Mouse (Mus musculus): Measurements from ENCODE around the gene Lyar.

Lyar gene

DNA sequence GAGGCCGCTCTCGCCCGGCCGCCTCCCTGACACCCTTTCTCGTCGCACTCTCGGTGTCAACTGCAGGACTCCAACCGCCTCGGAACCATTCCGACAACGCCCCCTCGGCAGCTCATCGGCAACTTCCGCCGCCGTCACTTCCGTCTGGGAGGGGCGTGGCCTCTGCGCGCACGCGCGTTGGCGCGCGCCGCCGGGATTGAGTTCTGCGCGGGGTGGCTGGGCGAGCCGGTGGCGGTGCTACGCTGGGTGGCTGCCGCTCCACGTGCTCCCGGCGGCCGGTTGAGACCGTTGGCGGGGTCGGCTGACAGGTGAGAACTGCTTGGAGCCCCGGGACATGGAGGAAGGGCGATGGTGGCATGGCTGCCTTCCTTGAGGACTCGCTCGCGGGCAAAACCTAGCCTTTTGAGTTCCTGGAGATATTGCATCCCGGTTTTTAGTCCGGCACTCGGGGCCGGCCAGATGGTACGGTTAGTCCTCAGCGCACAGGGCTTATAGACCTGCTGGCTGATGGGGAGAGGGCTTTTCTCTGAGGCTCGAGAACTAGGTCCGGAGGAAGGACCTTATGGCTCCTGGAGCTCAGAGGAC is at the start of gene Lyar, which contains the start of gene Zbtb49:
Gene Lyar, plus strand, starts transcription at position 143 of the 585 bp plus-strand sequence.
Gene Zbtb49, minus strand, starts transcription at position 130 of the 585 bp plus-strand sequence.
- DNase-seq: peak; percentile 96 to 97

- DNase-seq: no peak
Observed at GRCm38 (mm10) chr5:38173766-38174165, 46.5 kb upstream of the Lyar start.

DNA sequence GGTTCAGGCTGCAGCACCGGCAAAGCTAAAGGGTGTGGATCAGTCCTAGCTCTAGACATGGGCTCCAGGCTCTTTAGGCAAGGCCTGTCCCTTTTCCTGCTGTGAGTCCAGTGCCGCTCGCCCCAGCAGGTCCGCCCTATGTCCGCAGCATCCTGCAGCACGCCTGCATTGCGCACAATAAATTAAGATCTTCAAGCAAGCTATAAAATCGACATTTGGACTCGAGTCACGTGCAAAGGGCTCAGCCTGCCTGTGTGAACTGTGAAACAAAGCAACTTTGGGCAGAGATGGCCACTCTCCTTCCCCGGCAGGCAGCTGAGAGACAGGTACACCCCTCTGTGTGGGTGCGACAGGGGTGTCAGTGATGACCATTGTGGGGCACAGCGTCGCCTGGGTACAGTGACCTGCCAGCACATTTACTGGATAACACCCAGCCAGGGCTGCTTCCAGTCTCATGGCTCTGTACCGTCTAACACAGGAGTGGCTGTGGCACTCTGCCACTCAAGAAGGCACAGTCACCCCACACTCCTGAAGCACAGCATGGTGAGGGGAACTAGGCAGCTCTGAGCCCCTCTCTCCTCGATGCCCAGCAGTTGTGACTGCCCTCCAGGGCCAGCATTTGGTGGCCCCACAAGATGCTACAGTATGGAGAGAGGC is 45.9 kb upstream of the Lyar start:
- no peak for DNase-seq

DNA sequence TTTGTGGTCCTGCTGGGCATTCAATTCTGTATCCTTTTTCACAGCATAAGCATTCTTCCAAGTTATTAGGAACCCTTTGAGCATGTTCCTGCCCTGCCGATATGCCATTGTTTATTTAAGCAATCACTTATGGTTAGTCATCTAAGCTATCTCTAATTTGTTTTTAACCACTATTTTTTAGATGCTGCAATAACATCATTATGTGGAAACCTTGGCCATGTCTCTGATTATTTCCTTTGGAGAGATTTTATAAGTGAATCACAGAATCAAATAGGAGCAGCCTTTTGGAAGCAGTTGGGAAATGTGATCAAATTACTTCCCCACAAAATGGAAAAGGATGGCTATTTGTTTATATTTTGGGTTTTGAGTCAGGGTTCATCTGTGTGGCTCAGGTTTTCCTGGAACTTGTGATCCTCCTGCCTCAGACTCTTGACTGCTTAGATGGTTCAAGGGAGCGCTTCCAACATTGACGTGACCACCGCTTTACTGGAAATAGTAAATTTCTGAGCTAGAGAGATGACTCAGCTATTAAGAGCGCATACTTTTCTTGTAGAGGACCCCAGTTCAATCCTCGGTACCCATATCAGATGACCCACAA is 35.5 kb upstream of the Lyar start:
- no peak for DNase-seq

DNA sequence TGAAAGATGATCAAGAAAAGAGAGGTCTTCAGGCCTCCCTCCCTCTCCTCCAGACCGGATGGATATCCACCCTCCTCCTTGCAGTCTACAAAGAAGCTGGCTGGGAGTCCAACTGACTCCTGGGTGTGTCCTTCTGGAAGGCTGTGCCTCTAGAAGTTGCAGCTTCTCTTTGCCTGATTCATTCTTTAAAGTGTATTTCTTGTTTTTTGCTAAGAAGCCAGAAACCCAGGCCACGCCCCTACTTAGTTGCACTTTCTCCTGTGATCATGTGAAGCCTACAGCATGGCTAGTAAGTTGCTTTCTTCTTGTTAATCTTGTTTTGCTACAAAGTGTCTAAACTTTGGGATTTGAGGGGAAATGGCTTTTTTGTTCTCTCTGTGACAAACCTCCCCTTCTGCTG is 33.3 kb upstream of the Lyar start:
- DNase-seq: no peak

- no peak for DNase-seq
Observed at GRCm38 (mm10) chr5:38190907-38191306, 29.4 kb upstream of the Lyar start.

DNA sequence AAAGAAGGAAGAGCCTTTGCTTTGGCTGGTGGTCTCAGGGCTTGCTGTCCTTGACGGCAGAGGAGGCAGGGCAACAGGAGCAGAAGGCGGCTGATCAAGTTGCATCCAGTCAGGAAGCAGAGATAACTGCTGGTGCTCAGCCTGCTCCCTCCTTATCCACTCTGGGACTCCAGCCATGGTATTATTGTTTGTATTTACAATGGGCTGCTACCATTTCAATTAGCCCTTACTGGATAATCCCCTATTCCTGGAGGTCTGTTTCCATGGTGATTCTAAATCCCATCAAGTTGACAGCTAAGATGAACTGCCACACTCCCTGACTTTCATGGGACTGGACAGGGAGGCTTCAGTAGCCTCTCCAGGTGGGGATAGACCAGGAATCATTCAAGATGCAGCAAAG is 25.3 kb upstream of the Lyar start:
- DNase-seq: no peak

- no peak for DNase-seq
Observed at GRCm38 (mm10) chr5:38195941-38196340, 24.3 kb upstream of the Lyar start.

GRCm38 (mm10) chr5:38196821-38197481 is 23.3 kb upstream of the Lyar start:
- no peak for DNase-seq

- peak; percentile 93 to 94 for DNase-seq
Observed at GRCm38 (mm10) chr5:38197482-38197823, 22.8 kb upstream of the Lyar start.

GRCm38 (mm10) chr5:38199686-38200085 is 20.6 kb upstream of the Lyar start:
- DNase-seq: no peak

GRCm38 (mm10) chr5:38205303-38205726 is 15.0 kb upstream of the Lyar start:
- no peak for DNase-seq

DNA sequence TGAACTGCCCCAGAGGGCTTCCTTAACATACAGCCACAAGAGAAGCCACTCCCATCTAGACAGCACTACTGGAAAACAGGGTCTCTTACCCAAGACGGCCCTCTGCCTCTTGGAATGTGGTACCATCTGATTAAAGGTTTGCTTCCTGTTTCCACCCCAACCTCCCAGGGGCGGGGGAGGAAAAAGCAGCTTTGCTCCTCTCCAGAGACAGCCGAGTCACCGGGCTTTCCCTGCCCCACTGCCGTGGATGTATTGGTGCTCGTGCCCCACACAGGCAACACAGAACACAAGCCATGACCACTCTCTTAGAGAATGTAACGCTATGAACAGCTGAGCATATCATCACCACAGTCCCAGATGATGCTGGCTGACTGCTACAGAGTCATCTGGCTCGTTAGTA is 11.3 kb upstream of the Lyar start:
- DNase-seq: no peak

DNA sequence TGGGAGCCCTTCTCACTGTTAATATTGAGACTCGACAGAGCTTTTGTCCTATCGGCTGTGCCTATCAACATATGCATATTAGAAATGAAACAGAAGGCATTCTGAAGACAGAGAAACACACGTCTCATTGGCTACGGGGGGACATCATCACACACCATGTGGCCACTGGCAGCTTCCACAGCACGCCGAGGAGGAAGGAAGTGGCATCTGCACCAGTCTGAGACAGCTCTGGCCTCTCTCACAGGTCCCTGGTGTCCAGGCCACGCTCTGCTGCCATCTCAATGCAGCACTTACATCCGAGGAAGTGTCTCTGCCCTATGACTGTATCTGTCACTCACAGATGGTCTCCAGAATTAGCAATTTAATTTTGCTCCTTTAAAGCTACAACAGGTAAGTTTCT is 8.6 kb upstream of the Lyar start:
- DNase-seq: no peak

DNA sequence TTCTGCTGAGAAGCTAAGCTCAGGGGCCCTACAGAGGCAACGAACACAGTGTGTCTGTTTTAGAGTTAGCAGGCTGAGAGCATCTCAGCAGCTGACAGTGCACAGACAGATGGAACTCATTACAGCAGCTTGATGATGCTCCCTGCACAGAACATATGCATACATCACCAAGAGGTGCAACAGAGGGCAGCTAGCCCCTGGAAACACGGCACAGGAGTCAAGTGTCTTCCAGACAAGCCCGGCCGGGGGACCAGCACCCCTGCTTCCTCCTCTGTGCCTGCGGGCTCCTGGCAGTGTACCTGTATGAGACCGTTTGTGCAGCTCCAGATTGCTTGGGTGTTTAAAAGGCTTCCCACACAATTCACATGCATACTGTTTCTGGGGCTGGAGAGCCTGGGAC is 7.3 kb upstream of the Lyar start:
- no peak for DNase-seq

DNA sequence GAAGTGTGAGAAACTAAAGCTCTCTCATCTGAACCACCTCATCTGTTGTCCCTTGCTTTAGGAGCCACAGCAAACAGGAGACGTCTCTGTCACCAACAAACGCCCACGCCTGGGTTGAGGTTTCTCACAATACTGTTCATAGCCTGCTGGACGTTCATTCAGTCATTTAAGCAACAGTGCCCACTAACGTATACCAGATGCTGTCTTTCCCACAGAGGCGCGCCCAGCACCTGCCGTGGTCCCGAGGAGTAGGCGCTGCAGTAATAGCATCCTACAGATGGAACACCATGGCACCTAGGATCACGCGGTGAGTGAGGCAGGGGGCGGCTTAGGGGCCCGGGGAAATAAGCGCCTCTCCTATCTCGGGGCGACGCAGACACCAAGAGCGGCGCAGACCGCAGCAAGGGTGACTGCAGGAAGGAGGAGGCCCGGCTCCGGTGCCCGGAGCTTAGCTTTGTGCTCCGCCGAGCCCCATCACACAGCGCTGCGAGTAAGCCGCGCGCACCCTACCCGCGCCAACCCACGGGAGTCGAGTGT is 431 bp upstream of the Lyar start:
- no peak for DNase-seq

DNA sequence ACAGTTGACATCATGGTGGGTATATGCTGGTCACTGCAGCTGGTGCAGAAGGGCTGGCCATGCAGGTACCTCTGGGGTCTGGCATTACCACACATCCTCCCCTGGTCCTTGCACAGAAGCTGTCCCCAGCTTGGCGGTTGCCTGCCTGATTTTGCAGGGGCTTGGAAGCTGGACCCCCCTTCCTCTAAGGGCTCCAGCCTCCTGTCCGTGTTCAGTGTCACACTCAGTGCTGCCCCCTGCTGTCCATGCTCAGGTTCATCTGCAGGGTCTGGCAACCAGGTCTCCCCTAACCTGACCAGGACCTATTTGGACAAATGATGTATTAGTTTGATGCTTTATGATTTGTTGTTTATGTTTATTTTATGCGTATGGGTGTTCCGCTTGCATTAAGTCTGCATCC is 15.2 kb downstream of the Lyar start:
- DNase-seq: peak; percentile 55 to 68

DNA sequence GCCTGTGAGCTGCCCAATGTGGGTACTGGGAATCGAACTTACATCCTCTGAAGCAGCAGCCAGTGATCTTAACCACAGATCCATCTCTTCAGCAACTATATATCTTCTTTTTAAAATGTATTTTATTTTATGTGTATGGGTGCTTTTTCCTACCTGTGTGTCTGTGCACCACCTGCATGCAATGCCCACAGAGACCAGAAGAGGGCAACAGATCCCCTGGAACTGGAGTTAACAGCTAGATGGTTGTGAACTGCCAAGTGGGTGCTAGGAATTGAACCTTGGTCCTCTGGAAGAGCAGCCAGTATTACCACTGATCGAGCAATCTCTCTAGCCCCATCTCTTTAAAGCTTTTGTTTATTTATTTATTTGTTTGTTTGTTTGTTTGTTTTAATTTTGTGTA is 16.4 kb downstream of the Lyar start:
- DNase-seq: no peak

DNA sequence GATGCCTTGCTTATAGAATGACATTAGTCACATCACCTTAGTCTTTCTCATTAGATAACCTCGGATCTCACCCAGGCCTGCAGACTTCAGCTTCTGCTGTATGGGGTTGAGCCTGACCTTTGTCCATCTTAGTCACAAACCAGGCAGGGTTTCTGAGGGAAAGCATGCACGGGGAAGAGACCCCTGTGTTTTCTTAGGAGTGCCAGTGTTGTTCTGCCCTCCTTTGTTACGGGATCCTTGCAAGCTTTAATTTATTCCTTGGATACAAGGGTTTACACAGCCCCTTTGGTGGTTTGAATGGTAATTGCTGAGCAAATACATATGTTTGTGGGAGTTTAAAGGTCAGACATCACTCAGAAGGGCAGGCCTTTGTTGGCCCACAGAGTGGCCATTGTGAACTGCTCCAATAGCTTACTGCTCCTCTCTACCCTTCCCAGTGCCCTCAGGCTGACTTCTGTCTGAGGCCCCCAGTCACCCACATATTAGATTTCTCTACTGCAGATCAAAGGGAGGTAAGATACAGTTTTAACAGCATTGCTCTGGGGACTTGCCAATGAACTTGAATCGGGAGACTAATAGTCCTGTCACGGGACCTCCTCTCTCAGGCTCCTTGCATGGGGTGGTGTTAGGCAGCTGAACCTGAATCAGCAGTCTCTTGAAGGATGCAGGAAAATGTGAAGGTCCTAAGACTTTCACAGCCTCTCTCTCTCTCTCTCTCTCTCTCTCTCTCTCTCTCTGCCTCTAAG is 20.6 kb downstream of the Lyar start:
- DNase-seq: no peak

GRCm38 (mm10) chr5:38241473-38241834 is 21.2 kb downstream of the Lyar start:
- peak in 1 of 2 experiments; percentile 46 for DNase-seq

DNA sequence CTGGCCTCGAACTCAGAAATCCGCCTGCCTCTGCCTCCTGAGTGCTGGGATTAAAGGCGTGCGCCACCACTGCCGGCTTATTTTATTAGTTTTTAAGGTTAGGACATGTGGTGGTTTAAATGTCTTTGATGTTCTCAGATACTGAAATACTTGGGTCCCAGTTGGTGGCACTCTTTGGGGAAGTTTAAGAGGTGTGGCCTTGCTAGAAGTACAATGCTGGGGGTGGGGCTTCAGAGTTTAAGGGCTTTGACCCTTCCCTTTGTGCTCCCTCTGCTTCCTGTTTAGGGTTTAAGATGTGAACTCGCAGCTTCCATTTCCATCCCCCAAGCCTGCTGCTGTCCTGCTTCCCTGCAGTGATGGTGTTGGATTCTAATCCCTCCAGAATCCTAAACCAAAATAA is 21.7 kb downstream of the Lyar start:
- DNase-seq: no peak

DNA sequence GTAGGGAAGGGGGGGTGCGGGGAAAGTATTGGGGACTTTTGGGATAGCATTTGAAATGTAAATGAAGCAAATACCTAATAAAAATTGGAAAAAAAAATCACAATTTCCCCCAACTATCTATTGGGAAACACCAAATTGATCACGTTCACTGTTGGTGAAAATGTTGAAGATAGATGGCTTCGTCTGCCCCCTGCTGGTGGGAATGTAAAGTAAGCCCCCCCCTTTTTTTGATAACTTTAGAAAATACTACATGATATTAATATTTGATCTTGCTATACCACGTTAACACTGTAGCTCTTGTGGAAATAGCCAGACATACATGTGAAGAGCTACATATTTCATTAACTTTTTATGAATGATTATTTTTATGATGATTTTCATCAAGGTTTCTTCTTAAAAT is 34.9 kb downstream of the Lyar start:
- no peak for DNase-seq

DNA sequence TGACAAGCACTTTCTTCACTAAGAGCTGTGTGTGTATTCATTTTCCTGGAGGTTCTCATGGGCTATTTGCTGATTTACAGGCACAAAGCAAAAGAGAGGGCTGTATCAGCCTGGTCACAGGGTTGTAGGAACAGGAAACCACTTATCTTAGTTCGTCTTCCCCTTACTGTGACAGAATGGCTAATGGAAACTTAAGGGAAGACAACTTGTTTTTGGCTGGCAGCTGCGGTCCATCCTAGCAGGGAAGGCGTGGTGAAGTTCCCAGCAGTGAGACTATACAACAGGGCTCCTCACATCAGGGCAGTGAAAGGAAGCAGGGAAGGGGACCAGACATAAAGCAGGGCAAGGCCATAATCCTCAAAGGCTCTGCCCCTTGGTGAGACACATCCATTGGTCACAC is 35.4 kb downstream of the Lyar start:
- no peak for DNase-seq
